Mouse (Mus musculus): ENCODE measurements around the gene Pfkfb3. TPM values are rescaled to one million over a fixed set of nuclear protein-coding genes. Genes with fewer than 3 reads are reported as not detected.

The Pfkfb3 gene
- polyA plus RNA-seq, 1 experiment = 22.2 TPM

- 96% methylated on average over 4 of the region's 4 CpGs for WGBS
- no peak for DNase-seq
Measured at GRCm38 (mm10) chr2:11579399-11579798, 25.5 kb upstream of the Pfkfb3 start.

GRCm38 (mm10) chr2:11578187-11578586, 24.3 kb upstream of the Pfkfb3 start:
- 83% methylated on average over 6 of the region's 6 CpGs for WGBS
- no peak for DNase-seq
- H3K4me1 ChIP-seq (ENCODE audit: control insufficient read depth, insufficient read depth, low read length) = no peaks in the 10 kb centered on the region
- H3K36me3 ChIP-seq (ENCODE audit: control insufficient read depth, insufficient read depth, low read length) = no peaks in the 10 kb centered on the region
- no peaks in the 10 kb centered on the region for H3K27me3 ChIP-seq (replicated peaks; ENCODE audit: control insufficient read depth, insufficient read depth, low read length)
- no peak overlapping the region for H3K27ac ChIP-seq (ENCODE audit: insufficient read depth, low read depth, low read length)
- no peak overlapping the region for H3K4me3 ChIP-seq (ENCODE audit: insufficient read depth, low read depth, low read length)
- TF ChIP-seq CTCF (conservative IDR thresholded peaks at IDR 0.05; ENCODE audit: insufficient read depth, insufficient read length, low read depth, low read length) (no peak), POLR2A (IDR thresholded peaks at IDR 0.05; ENCODE audit: low read depth, low read length) (no peak)

More at GRCm38 (mm10) chr2:11579399-11579798, 25.5 kb upstream of the Pfkfb3 start:
- no peaks in the 10 kb centered on the region for H3K4me1 ChIP-seq (ENCODE audit: control insufficient read depth, insufficient read depth, low read length)
- H3K36me3 ChIP-seq (ENCODE audit: control insufficient read depth, insufficient read depth, low read length) = no peaks in the 10 kb centered on the region; the same call in 1 of the 2 replicates
- H3K4me3 ChIP-seq (ENCODE audit: insufficient read depth, low read depth, low read length) = no peak overlapping the region
- H3K27me3 ChIP-seq (replicated peaks; ENCODE audit: control insufficient read depth, insufficient read depth, low read length) = no peaks in the 10 kb centered on the region
- H3K27ac ChIP-seq (ENCODE audit: insufficient read depth, low read depth, low read length) = no peak overlapping the region
- no peak for TF ChIP-seq CTCF (conservative IDR thresholded peaks at IDR 0.05; ENCODE audit: insufficient read depth, insufficient read length, low read depth, low read length)

- H3K4me1 ChIP-seq (ENCODE audit: control insufficient read depth, insufficient read depth, low read length) = no peaks in the 10 kb centered on the region
- H3K4me3 ChIP-seq (ENCODE audit: insufficient read depth, low read depth, low read length) = no peak overlapping the region
- DNase-seq = no peak
- 92% methylated on average over 1 of the region's 1 CpGs for WGBS
- no peaks in the 10 kb centered on the region for H3K36me3 ChIP-seq (ENCODE audit: control insufficient read depth, insufficient read depth, low read length)
- H3K27me3 ChIP-seq (replicated peaks; ENCODE audit: control insufficient read depth, insufficient read depth, low read length) = no peaks in the 10 kb centered on the region
- TF ChIP-seq POLR2A (IDR thresholded peaks at IDR 0.05; ENCODE audit: low read depth, low read length) (no peak), CTCF (conservative IDR thresholded peaks at IDR 0.05; ENCODE audit: insufficient read depth, insufficient read length, low read depth, low read length) (no peak)
- no peak overlapping the region for H3K27ac ChIP-seq (ENCODE audit: insufficient read depth, low read depth, low read length)
Measured at GRCm38 (mm10) chr2:11573684-11574083, 19.8 kb upstream of the Pfkfb3 start.

GRCm38 (mm10) chr2:11571004-11571535, 17.2 kb upstream of the Pfkfb3 start:
- WGBS = 60% methylated on average over 6 of the region's 6 CpGs
- H3K27me3 ChIP-seq (replicated peaks; ENCODE audit: control insufficient read depth, insufficient read depth, low read length) = no peaks in the 10 kb centered on the region
- TF ChIP-seq CTCF (conservative IDR thresholded peaks at IDR 0.05; ENCODE audit: insufficient read depth, insufficient read length, low read depth, low read length) (no peak), POLR2A (IDR thresholded peaks at IDR 0.05; ENCODE audit: low read depth, low read length) (no peak)
- no peaks in the 10 kb centered on the region for H3K36me3 ChIP-seq (ENCODE audit: control insufficient read depth, insufficient read depth, low read length)
- no peak overlapping the region for H3K4me3 ChIP-seq (ENCODE audit: insufficient read depth, low read depth, low read length)
- DNase-seq = no peak
- no peaks in the 10 kb centered on the region for H3K4me1 ChIP-seq (ENCODE audit: control insufficient read depth, insufficient read depth, low read length)
- H3K27ac ChIP-seq (ENCODE audit: insufficient read depth, low read depth, low read length) = no peak overlapping the region

- DNase-seq = no peak
- 79% methylated on average over 7 of the region's 7 CpGs for WGBS
- no peaks in the 10 kb centered on the region for H3K27me3 ChIP-seq (replicated peaks; ENCODE audit: control insufficient read depth, insufficient read depth, low read length)
Measured at GRCm38 (mm10) chr2:11568471-11568870, 14.6 kb upstream of the Pfkfb3 start.

GRCm38 (mm10) chr2:11567781-11568362, 14.0 kb upstream of the Pfkfb3 start:
- no peak overlapping the region for H3K4me3 ChIP-seq (ENCODE audit: insufficient read depth, low read depth, low read length)
- TF ChIP-seq CTCF (conservative IDR thresholded peaks at IDR 0.05; ENCODE audit: insufficient read depth, insufficient read length, low read depth, low read length) (peak; percentile 53), POLR2A (IDR thresholded peaks at IDR 0.05; ENCODE audit: low read depth, low read length) (no peak)
- DNase-seq = peak; percentile 60
- H3K4me1 ChIP-seq (ENCODE audit: control insufficient read depth, insufficient read depth, low read length) = no peaks in the 10 kb centered on the region
- H3K27ac ChIP-seq (ENCODE audit: insufficient read depth, low read depth, low read length) = no peak overlapping the region
- WGBS = 61% methylated on average over 4 of the region's 4 CpGs
- no peaks in the 10 kb centered on the region for H3K36me3 ChIP-seq (ENCODE audit: control insufficient read depth, insufficient read depth, low read length)
- no peaks in the 10 kb centered on the region for H3K27me3 ChIP-seq (replicated peaks; ENCODE audit: control insufficient read depth, insufficient read depth, low read length)

More at GRCm38 (mm10) chr2:11568471-11568870, 14.6 kb upstream of the Pfkfb3 start:
- TF ChIP-seq CTCF (conservative IDR thresholded peaks at IDR 0.05; ENCODE audit: insufficient read depth, insufficient read length, low read depth, low read length) (no peak), POLR2A (IDR thresholded peaks at IDR 0.05; ENCODE audit: low read depth, low read length) (no peak)
- no peak overlapping the region for H3K4me3 ChIP-seq (ENCODE audit: insufficient read depth, low read depth, low read length)
- H3K27ac ChIP-seq (ENCODE audit: insufficient read depth, low read depth, low read length) = no peak overlapping the region
- no peaks in the 10 kb centered on the region for H3K36me3 ChIP-seq (ENCODE audit: control insufficient read depth, insufficient read depth, low read length)
- no peaks in the 10 kb centered on the region for H3K4me1 ChIP-seq (ENCODE audit: control insufficient read depth, insufficient read depth, low read length)

- H3K4me1 ChIP-seq (ENCODE audit: control insufficient read depth, insufficient read depth, low read length) = no peaks in the 10 kb centered on the region
- no peaks in the 10 kb centered on the region for H3K36me3 ChIP-seq (ENCODE audit: control insufficient read depth, insufficient read depth, low read length)
- no peak overlapping the region for H3K4me3 ChIP-seq (ENCODE audit: insufficient read depth, low read depth, low read length)
- H3K27me3 ChIP-seq (replicated peaks; ENCODE audit: control insufficient read depth, insufficient read depth, low read length) = no peaks in the 10 kb centered on the region
- no peak for DNase-seq
- H3K27ac ChIP-seq (ENCODE audit: insufficient read depth, low read depth, low read length) = no peak overlapping the region
- TF ChIP-seq CTCF (conservative IDR thresholded peaks at IDR 0.05; ENCODE audit: insufficient read depth, insufficient read length, low read depth, low read length) (no peak), POLR2A (IDR thresholded peaks at IDR 0.05; ENCODE audit: low read depth, low read length) (no peak)
- 74% methylated on average over 3 of the region's 3 CpGs for WGBS
Measured at GRCm38 (mm10) chr2:11566898-11567297, 13.0 kb upstream of the Pfkfb3 start.
